Mouse (Mus musculus) right cerebral cortex, adult 2 months (tissue): ENCODE measurements around the gene Nlgn2.
"Not testable (repeated sequence)": the region's sequence is repeated elsewhere in the genome, so short reads cannot be mapped to it uniquely, and the experiment has no call there.

Source experiments
- DNase-seq, 2 experiments: peaks; one replicate each; pipeline ENCODE4 v3.0.0; 2021 to 2022; ENCODE audit warnings: low spot score in 2 of 2

Nlgn2 gene

DNA sequence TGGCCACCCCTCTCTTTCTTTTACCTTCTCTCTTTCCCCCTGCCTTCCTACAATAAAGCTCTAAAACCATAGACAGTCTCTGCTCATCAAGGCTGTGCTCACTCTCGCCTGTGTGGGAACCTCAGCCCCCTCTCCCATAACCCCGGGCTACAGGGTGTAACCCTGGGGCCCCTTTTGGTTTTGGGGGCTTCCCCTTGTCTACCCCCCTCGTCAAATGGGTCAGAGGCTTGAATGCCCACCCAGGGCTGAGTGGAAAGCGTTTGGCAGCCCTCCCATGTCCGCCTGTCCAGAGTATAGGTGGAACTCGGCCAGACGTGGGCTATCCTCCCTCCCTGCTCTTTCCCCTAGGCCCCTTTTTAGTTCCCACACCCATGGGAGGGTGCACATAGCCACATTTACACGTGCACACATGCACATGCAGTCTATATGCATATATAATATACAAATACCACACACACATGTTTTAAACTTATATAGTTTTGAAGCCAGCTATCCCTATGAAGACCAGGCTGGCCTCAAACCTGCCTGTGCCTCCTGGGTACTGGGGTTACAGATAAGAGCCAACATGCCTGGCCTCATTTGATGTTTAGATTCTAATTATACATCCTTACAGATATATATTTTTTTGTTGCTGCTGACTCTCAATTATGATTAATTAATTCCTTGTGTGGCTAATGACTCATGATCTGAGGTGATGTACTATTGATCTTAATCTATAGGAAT, 26.7 kb upstream of the Nlgn2 start:
- DNase-seq, result no peak

DNA sequence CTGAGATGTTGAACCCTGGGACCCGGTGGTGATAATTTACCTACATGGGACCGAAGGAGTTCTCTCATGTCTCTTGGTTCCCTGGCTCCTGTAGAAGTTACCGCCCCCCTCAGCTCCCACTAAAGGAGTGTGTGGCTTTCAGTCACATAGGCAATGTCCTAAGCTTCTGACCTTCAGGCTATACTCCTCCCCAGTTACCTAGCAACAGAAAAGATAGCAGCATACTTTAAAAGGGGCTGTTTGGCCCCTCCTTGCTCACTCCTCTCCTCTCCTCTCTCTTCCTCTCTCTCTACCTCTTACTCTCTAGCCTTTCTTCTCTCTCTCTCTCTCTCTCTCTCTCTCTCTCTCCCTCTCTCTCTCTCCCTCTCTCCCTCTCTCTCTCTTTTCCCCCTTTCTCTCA, 26.1 kb upstream of the Nlgn2 start:
- DNase-seq, result not testable (repeated sequence)

DNA sequence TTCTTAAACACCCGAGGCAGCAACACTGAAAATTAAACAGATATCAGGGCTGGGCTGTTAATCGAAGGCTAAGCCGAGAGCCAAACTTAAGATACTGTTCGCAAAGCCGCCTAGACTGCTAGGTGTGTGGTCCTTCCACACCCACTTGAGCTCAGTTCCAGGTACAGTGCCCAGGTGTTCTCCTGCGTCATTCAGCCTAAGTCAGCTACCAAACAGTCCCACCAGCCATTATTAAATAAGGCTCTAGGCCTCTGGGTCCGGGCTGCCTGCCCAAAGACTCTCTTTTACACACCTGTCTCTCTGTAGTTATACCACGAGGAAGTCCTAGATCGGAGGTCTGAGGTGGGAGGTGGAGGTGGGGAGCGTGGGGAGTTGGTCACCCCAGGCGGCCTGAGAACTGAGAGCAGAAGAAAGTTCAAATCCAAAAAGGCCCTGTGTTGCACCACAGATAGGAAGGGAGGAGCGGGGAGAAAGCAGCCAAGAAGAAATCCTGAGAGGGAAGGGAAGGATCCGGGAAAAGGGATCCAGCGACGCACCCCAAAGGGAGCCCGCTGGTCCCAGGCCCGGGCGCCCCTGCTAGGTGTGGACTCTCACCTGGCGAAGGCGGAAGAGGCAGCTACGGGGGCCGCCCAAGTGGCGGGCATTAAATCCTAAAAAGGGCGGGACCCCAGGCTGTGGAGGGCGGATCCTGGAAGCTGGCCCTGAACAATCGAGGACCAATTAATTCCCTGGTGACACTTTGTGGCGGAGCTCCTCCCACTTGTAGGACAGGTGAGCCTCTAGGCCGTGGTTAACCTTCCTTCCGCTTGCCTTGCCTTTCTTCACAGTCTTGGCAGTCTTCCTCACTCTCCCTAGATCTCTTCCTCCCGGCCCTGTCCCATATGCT, 20.8 kb upstream of the Nlgn2 start, which contains the start of gene Tnk1:
Gene Tnk1, minus strand, starts transcription at position 618 of the 886 bp plus-strand sequence.
- no peak for DNase-seq

DNA sequence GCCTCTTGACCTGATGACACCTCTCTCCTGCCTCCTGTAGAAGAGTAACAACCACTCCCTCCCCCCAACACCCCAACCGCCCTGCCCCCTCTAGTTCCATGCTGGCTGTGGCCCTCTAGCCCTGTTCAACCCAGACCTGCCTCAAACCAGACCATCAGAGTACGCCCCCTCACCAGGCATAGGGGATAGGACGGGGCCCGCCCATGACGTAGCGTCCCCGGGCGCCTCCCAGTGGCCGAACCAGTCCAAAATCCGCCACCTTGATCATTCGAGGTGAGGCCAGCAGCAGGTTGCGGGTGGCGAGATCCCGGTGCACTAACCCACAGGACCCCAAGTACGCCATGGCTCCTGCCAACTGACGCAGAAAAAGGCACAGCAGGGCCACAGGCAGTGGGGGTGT, 17.8 kb upstream of the Nlgn2 start:
- no peak for DNase-seq

DNA sequence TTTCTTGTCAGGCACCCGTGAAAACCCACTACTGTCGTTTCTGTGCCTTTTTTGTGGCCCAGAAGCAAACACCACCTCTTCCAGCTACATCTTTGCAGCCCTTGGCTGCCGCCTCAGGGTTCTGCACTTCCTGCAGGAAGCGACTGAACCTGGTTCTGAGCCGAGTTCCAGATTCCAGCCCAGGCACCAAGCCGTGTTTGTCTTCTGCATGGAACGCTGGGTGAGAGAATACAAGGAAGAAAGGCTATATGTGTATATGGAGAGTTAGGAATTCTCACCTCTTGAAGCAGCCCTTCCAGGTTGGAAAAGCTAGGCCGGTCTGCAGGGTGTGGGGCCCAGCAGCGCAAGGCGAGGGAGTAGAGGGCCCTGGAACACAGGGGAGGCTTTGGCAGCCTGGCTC, 17.1 kb upstream of the Nlgn2 start:
- DNase-seq, result no peak

DNA sequence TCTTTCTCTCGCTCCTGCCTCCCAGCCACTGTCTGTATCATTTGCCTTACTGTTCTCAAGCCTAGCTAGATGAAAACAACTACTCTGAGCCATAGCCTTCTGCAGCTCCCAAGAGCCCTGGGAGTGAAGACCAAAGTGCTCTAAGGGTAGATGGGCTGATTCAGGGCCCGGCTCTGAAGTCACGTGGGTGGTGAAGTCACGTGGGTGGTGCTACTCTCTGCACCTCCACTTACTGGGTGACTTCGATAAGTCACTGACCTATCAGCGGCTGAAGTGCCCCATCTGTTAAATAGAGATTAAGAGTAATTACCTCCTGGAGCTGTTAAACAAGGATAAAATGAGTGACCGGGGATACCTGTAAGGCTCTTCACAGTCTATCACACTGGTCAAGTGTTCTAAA, 16.4 kb upstream of the Nlgn2 start:
- DNase-seq, result no peak

DNA sequence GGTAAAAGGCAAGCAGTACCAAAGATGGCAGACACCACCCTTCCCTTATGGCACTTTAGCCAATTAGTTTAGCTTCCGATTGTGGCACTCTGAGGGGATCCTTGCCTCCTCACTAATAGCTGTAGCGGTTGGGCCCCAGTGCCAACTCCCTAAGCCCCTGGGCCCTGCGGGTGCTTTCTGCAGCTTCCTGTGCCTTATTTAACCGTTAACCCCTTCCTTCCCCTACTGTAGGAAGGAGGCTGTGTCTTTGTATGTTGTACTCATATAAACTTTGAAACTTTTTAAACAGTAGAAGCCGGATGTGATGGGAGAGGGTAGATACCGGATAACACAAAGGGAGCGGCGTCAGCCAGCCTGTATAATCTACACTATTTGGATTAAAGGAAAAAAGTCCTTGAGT, 13.2 kb upstream of the Nlgn2 start:
- DNase-seq, result no peak

DNA sequence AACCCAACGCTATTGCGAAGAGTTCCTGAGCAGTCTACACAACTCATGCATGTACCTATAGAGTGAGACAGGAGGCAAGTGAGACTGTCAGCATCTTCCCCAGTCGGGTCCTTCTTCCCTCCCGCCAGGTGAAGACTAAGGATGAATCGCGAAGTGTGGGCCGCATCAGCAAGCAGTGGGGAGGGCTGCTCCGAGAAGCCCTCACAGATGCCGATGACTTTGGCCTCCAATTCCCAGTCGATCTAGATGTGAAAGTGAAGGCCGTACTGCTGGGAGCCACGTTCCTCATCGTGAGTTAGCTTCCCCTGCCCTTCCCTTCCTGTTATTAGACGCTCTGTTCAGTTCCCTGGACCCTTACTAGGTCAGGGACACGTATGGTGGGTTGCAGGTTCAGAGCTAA, 12.3 kb upstream of the Nlgn2 start:
- DNase-seq, result no peak

DNA sequence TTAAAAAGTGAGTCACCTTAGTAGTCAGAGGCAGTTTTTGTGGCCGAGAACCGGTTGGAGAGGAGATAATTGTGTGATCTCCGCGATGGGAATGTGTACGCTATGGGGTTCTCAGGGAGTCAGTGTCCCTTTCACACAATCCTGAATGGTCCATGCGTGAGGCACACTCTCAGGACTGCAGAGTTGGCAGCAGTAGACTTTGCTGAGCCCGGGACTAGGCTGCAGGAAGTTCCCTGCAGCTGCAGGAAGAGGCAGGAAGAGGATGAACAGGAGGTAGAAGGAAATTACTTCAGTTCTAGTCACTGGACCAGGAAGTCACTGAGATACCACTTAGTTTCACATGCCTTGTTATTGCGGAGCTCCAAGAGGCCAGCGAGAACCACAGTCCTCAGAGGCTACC, 11.5 kb upstream of the Nlgn2 start:
- no peak for DNase-seq

DNA sequence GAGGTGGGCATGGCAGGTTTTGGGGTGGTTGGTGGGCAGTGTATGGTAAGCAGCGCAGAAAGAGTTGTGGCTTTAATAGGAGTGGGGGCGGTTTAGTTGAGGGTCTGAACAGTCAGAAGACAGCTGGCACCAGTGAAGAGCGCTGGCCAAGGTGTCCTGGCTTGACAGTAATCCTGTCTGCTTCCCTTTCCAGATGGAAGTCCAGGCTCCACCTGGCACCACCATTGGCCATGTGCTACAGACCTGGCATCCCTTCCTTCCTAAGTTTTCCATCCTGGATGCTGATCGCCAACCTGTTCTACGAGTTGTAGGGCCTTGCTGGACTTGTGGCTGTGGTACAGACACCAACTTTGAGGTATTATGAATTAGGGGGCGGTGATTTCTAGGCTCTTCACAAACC, 10.4 kb upstream of the Nlgn2 start:
- no peak for DNase-seq

DNA sequence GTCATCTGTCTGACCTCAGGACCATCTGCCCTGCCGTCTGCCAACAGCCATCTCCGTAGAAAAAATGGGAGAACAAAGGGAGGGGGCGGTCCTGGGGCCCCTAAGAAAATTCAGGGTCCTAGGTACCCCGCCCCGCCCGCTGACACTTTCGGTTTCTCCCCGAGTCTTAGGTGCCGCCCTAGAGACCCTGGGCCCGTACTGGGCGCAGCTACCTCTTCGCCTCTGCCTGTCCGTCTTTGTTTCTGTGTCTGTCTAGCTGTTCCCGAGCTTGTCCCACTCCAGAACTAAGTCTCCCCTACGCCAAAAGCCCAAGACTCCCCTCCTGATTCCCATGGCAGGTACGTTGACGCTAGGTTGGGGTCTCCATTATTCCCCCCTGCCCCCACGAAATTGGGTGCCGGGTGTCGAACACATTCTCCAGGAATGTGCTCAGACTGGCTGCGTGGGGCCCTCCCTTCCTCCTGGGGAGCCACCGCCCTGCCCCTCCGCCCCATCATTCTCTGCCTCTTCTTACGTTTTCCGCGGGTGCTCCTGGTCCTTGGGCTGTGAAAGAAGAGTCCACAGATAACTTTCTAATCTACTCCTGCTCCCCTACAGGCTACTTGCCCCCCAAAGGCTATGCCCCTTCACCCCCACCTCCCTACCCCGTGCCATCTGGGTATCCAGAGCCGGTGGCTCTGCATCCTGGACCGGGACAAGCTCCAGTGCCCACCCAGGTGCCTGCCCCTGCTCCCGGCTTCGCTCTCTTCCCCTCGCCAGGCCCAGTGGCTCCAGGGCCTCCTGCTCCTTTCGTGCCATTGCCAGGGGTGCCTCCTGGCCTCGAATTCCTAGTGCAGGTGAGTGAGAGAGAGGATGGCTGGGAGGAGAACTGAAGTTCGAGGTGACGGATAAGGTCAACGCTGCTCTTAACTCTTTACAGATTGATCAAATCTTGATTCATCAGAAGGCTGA, 9.4 kb upstream of the Nlgn2 start:
- no peak for DNase-seq

DNA sequence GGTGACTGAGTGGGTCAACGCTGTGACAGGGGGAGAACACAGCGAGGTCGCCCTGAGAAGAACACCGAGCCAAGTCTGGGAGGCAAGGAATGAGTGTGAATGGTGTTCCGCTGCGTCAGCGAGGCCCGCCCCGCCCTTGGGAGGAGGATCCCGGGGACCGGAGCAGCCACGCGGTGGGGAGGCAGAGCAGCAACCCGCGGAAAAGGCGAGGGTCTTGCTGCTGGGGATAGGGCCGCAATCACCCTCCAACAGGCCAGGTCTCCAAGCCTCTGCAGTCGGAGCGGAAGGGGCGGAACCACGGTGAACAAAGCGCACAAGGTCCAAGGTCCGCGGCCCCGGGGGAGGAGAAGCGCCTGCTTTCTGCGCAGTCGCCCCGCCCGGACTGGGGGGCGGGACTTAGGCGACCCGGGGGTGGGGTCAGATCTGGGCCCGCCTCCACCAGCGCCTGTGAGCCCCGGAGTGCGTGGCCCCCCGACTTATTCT, 8.7 kb upstream of the Nlgn2 start, which contains the start of gene Plscr3:
Gene Plscr3, plus strand, starts transcription at position 179 of the 483 bp plus-strand sequence.
- DNase-seq, result peak; percentile 80 to 90

DNA sequence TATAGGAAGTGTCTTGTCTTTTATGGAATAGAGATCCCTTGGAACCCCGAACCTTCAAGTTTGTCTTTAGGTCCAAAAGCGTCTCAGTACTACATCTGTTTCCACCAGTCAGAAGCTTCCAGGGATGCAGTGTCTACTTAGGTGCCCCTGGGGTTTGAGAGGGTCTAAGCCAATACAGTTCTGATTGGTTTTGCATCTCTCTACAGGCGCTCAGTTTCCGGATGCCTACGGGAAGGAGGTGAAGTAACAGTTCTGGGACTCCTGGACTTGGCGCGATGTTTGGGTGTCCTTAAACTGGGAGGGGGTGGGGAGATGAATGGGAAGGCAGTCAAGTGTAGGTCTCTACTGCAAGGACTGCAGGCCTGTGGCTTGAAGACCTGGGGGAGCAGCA, 1.1 kb upstream of the Nlgn2 start:
- DNase-seq, result no peak

DNA sequence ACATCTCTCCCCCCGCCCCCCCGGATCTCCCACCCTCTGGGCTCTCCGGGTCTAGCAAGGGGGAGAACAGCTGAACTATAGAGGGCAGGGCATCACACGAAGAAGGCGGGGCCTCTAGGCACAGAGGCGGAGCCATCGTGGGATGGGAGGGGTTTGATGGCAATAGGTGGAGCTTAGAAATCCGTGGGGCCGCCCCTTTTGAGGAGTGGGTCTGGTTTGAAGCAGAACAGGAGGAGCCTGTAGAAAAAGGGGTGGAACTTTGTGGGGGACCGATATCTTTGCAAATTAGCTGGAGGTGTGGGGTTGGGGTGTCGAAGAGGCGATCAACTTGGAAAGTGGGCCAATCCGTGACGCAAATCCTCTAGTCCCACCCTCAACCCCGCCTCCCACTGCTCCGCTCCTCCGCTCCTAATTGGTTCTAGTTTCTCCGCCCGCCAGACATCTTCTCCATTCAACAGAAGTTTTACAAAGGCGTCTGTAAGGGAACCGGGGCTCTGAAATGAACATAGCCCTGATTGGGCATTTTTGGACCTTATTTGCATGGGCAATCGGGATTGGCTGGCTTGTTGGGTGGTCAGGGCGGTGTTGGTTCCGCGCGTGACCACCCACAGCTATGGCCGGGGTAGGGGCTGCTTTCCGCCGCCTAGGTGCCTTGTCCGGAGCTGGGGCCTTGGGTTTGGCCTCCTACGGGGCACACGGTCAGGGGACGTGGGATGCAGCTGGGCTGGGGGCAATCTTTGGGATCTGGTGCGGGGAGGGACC, 549 bp upstream of the Nlgn2 start, which contains the start of gene Tmem256:
Gene Tmem256, plus strand, starts transcription at position 563 of the 762 bp plus-strand sequence.
- DNase-seq, result peak; percentile 96 to 97

DNA sequence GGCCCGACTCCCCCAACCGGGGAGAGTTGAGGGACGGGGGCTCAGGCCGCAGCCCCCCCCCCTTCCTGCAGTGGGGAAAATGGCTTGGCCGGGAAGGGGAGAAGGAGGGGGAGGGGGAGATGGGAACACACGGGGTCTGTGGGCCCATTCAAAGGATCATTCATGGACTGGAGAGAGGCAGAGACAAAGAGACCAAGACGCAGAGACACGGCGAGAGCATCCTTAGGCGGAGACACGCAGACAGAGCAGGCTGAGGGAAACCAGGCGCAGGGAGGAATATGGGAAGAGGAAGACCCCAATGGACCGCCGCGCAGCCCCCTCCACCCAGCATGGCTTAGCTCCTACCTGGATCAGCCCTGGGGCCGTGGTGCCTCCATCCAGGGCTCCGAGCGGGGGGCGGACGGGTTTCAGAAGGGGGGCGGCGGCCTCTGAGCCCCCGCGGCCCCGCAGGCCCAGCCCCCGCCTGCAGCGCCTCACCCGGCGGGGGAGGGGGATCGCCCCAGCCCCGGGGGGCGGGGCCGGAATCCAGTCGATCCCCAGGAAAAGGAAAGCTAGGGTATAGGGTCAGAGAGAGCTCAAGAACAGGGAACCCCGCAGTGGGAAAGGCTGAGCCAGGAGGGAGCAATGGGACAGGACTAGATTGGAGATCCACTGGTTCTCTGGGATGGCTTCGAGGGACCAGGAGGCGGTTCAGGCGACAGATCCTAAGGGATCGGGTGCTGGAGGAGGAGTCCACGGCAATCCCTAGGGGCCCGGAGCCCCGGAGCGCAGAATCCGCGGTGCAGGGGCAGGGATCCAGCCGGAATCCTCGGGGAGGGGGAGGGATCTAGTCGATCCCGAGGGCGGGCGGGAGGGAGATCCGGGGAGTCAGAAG, 644 bp downstream of the Nlgn2 start:
- peak; percentile 48 to 60 for DNase-seq

DNA sequence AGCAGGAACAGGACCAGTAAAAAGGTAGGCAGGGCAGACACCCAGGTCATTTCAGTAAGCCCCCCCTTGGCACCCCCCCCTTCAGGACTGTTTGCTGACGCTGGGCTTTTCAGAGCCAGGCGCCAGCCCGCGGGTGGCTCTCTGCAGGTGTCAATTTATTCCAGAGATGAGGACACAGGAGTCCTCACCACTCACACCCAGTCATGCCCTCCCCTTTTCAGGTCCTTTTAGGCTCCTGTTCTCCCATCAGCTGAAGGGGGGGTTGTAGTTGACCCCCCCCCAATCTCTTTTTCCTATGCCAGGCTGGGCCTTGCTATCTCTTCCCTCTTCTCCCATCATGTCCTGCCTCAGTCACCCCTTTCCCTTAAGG, 1.6 kb downstream of the Nlgn2 start:
- no peak for DNase-seq

DNA sequence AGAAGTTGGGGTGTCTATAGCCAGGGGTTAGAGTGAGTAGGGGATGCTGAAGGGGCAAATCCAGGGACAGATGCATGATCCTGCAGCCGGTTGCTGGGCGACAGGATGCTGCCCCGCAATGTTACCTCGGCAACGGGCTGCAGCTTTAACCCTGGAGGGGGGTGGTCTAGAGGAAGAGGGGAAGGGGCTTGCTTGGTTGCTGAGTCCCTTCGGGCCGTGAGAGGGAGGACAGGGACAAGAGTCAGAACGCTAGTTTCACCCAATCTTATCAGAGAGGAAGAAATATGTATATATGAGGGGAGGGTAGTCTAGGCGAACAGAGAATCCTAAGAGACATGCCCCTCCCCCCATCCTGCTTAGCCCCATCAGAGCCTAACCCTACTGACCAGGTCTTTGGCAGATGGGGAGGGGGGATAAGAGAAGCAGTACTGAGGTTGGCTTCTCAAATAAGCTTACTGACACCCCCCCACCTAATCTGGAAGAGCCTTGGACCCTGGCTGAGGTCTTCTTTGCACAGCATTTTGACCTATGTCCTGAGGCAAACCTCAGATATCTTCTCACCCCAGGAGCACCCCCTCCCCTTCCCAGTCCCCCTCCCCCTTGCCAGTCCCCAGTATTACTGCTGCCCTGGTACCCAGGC, 2.1 kb downstream of the Nlgn2 start:
- no peak for DNase-seq

DNA sequence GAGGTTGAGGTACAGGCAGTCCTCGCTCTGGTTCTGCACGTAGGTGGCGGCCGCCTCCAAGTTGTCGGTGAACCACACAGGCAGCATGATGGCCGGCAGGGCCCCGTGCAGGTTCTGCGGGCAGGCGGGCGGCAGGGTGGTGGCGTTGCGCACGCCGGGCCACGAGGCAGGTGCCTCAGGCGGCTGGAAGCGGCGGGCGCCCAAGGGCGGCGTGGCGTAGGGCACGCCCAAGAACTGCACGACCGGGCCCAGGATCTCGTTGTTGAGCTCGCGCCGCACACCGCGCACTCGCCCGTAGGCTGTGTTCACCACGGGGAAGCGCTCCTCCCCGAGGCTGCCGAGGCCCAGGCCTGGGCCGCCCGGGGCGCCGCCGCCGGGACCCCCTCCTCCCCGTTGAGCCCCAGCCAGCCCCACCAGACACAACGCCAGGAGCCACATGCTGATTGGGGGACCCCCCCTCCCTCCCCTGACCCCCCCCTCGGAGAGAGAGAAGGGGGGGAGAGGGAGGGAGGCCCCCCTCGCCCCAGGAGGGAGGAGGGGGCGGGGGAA, 3.5 kb downstream of the Nlgn2 start:
- peak; percentile 34 for DNase-seq

DNA sequence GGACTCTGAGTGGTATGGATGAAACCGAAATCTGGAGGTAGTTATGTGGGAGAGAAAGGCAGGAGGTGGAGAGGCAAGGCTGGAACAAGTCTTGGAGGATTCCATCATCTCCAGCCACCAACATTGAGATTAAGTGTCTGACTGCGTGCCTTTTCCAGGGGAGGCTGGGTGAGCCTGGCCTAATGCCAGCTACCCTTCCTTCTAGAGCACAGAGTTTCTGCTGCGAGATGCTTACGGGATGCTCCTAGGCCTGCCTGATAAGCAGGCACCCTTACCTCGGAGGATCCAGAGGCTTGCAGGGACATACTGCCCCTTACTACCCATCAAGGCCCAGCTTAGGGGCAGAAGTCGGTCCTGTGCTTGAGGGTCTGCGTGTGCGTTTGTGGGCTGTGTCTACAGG, 4.0 kb downstream of the Nlgn2 start:
- no peak for DNase-seq
